Mouse (Mus musculus) embryo, embryonic 9.5 days (tissue): ENCODE results near the gene Aox2.

Experiments
- DNase-seq: peaks from one replicate; pipeline ENCODE4 v3.0.0-alpha.2; 2017; ENCODE audit errors: extremely low spot score

Gene Aox2

GRCm38 (mm10) chr1:58401396-58401795 is 123.3 kb downstream of the Aox2 start:
- DNase-seq = no peak

GRCm38 (mm10) chr1:58403745-58404144 is 125.6 kb downstream of the Aox2 start:
- DNase-seq = no peak

GRCm38 (mm10) chr1:58407321-58407720 is 129.2 kb downstream of the Aox2 start:
- no peak for DNase-seq

GRCm38 (mm10) chr1:58408141-58408540 is 130.0 kb downstream of the Aox2 start:
- no peak for DNase-seq

- no peak for DNase-seq
Measured at GRCm38 (mm10) chr1:58409553-58410197, 131.5 kb downstream of the Aox2 start.

GRCm38 (mm10) chr1:58410198-58410588 is 132.1 kb downstream of the Aox2 start:
- DNase-seq = no peak

- DNase-seq = no peak
Measured at GRCm38 (mm10) chr1:58410776-58411175, 132.7 kb downstream of the Aox2 start.

- DNase-seq = no peak
Measured at GRCm38 (mm10) chr1:58415442-58415841, 137.3 kb downstream of the Aox2 start.

GRCm38 (mm10) chr1:58416048-58416447 is 137.9 kb downstream of the Aox2 start:
- no peak for DNase-seq

GRCm38 (mm10) chr1:58420032-58420431 is 141.9 kb downstream of the Aox2 start:
- no peak for DNase-seq

GRCm38 (mm10) chr1:58420961-58421360 is 142.8 kb downstream of the Aox2 start:
- DNase-seq = no peak

- peak; percentile 43 for DNase-seq
Measured at GRCm38 (mm10) chr1:58422879-58423278, 144.8 kb downstream of the Aox2 start.

GRCm38 (mm10) chr1:58423371-58424248 is 145.5 kb downstream of the Aox2 start, which contains the start of gene Clk1:
TSS of gene Clk1 (minus strand) at chr1:58424066.
- peak; percentile 91 for DNase-seq

GRCm38 (mm10) chr1:58424551-58424950 is 146.4 kb downstream of the Aox2 start:
- DNase-seq = no peak
